Mouse (Mus musculus) cerebellum, adult 18-20 months (tissue): ENCODE results near the gene Slc22a3.
A peak's percentile ranks its signal among the peaks of the same experiment; 100 is the strongest.

Experiments used
- DNase-seq, 2 experiments: peaks; one replicate each; pipeline ENCODE4 v3.0.0; 2021

Gene Slc22a3

DNA sequence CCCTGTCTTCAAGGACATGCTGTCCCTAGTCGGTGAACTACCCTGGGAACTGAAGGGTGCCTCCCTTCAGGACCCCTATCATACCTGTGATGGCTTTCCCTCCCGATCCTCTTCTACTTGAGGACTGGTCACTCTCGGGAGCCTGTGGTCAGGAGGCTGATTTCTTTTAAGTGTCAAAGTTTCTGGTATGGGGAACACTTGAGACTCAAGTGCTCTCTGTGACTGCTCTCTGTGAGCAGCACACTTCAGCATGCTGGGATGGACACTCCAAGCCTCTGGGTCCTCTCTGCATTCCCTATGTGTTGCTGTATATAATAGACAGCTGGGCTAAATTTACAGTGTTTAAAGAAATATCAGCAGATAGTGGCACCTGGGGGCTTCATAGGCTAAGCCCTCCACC, 39.9 kb downstream of the Slc22a3 start:
- no peak for DNase-seq

DNA sequence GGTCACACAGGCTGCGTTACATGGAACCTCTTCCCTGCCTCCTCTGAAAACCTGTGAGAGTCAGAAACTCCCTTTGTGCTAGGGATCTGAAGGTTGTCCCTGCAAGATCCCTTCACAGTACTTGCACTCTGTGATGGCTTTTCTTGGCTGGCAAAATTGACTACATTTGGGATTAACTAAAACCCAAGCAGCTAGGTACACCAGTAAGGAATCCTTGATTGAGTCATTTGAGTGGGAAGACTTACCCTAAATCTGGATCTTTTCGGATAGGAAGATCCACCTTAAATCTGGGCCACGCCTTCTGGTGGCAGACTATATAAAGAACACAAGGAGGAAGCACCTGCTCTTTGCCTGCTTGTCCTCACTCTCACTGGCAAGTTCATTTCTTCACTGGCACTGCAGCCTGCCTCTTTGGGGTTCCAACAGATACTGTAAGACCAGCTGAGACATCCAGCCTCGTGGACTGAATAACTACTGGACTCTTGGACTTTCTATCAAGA, 41.0 kb downstream of the Slc22a3 start:
- no peak for DNase-seq

DNA sequence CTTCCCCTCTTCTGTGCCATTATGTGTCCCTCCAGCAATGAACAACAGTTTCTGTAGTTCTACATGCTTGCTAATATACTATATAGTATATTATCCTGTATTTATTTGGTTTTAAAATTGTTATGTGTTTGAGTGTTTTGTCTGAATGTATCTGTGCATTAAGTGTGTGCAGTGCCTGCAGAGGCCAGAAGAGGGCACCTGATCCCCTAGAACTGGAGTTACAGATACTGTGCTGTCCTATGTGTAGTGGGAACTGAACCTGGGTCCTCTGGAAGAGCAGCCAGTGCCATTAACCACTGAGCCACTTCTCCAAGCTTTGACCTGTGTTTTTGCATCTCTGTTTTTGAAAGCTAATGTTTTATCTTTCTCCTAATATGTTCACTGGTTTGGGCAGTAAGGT, 46.3 kb downstream of the Slc22a3 start:
- no peak for DNase-seq

- no peak for DNase-seq
These were observed 52.2 kb downstream of the Slc22a3 start for GRCm38 (mm10) chr17:12455143-12455790.

- DNase-seq = no peak
These were observed 53.8 kb downstream of the Slc22a3 start for GRCm38 (mm10) chr17:12453691-12454090.

- peak; percentile 8 to 17 for DNase-seq
These were observed 54.5 kb downstream of the Slc22a3 start for GRCm38 (mm10) chr17:12452862-12453531.

DNA sequence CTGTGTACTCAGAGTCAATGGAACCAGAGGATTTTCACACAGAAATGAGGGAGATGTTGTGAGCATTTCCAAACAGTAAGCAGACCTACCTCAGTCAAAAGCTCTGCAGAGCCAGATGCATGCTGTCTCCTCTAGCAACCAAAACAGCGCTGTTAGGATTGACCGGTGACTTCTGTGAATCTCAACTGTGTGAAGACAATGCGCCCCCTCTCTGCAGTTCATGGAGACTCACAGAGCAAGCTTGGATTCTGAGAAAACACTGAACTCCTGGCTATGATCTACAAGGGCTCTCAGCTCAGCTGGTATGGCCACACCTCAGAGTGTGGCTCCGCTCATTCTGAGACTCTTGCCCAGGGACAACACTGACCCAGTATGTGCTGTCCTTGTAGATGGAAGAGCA, 56.3 kb downstream of the Slc22a3 start:
- no peak for DNase-seq

- no peak for DNase-seq
These were observed 62.9 kb downstream of the Slc22a3 start for GRCm38 (mm10) chr17:12444561-12444960.

- DNase-seq = no peak
These were observed 69.7 kb downstream of the Slc22a3 start for GRCm38 (mm10) chr17:12437771-12438170.

GRCm38 (mm10) chr17:12431707-12432106, 75.8 kb downstream of the Slc22a3 start:
- DNase-seq = no peak

DNA sequence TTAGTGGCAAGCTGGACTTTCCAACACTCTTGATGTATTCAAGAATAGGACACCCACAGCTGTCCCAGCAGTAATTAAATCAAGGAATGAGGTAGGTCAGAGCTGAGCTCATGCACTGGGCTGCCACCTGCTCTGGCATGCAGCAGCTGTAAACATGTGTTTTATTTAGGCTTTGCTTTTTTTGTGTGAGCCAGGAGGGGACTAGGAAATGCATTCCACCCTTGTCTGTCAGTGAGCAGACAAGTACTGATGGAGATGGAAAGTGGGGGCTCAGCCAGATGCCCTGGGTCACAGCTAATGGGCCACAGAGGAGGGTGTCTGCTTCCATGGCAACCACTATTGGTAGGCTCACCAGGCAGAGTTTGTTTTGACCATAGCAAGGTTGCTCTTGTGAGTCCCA, 79.1 kb downstream of the Slc22a3 start:
- no peak for DNase-seq

DNA sequence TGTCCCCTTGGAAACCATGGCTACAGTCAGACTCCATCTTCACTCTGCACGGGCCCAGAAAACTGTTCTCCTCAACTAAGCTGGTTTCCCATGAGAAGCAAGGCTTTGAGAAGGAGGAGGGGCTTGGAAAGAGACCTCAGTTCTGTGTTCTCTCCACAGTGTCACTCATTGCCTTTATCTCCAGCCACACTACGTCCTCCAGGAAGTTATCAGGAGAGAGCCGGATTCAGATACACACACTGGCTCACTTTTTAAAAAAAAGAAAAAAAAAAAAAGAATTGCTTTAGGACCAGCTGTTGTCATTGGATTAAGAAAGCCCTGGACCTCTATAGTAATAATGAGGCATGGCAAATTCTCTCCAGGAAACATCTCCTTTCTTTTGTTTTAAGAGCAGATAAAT, 80.3 kb downstream of the Slc22a3 start:
- DNase-seq = no peak

GRCm38 (mm10) chr17:12422143-12422542, 85.4 kb downstream of the Slc22a3 start:
- no peak for DNase-seq

DNA sequence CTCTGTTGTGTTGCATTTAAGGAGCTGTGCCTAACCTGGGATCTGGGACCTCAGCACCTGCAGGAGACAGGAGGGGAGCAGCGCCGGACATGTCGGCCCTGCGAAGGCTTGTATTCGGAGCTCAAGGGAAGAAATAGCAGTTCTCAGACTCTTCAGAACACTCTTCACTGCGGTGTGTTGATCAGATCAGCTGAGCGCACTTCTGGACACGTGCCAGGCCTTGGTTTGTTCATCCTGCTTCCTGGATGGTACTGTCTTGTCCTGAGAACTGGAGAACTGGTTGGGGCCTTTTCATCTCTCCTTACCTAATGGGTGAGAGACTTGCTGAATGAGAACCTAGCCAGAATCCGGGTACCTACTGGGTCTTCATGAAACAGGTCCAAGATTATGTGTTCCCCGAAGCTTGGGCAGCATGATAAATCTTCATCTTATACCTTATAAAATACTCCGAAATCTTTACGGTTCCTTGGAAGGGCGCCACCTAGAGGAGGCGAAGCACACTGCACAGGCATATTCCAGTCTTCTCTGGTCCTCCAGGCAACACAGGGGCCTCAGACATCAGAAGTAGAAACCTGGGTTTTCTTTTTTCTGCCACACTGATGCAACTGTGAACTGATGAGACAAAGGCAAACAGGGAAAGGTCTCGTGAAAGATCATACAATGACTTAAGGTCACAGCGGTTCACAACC, 86.5 kb downstream of the Slc22a3 start:
- no peak for DNase-seq

DNA sequence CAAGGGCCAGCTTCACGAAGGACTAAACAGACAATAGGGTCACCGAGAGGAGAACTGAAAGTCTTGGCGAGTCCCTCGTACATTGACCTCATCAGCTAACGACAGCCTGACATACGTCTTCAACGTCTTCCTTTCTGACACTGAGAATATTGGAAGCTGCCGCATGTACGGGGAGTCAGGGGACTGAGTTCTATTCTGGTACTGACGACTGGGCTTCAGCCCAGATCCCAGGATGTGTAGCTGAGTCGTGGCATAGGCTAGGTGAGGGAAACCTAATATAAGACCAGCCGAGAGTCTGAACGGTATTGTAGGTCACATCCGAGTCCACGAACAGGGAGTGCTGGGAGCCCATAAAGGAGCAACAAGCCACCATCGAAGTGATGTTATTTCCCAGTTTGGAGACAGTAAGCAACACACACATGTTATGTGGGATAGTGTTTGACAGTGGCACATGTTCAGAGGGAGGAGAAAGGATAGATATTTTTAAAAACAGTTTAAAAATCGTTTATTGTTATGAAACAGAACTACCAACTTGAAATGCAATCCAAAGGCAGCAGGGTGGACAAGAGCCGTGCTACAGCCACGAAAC, 87.9 kb downstream of the Slc22a3 start:
- no peak for DNase-seq

DNA sequence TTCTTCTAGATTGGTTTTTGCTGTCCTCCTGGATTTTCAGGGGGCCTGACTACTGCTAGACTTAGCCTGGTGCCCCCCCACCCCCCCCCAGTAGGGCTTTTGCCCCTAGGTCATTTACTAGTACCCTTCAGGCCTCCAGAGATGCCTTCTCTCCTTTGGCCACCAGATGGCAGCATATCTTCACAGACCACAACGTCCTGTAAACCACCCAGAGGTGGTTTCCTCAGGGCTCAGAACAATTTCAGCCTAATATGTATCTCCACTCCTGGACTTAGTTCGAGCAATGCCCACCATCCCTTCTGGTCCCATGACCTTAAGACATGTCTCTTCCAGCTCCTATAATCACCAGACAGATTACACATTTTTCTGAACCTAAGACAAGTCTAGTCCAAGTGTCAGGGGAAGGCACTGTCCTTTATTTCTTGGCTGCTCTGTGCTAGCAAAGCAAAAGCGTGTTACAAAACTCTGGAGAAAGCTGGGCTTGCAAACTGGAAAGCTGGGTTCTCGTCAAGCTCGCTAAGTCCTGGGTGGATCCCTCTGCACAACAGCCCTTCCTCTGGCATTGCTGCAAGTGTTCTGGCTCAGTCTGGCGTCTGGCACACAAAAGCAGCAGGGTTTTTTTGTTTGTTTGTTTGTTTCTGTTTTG, 91.1 kb downstream of the Slc22a3 start:
- peak; percentile 74 to 81 for DNase-seq

DNA sequence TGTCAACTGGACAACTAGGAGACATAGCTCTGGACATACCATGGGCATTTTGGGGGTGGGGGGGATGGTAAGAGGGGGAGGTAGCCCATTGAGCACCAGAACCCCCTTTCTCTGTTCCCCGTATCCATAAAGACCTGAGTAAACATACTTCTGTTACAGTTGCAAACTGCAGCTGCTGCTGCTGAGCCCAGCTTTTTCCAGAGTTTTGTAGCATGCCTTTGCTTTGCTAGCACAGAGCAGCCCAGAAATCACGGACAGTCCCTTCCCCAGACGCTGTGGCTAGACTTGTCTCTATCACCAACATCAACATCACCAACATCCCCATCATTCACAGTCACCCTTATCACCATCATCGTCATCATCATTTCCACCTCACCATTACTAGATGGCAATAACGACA, 91.8 kb downstream of the Slc22a3 start:
- no peak for DNase-seq

DNA sequence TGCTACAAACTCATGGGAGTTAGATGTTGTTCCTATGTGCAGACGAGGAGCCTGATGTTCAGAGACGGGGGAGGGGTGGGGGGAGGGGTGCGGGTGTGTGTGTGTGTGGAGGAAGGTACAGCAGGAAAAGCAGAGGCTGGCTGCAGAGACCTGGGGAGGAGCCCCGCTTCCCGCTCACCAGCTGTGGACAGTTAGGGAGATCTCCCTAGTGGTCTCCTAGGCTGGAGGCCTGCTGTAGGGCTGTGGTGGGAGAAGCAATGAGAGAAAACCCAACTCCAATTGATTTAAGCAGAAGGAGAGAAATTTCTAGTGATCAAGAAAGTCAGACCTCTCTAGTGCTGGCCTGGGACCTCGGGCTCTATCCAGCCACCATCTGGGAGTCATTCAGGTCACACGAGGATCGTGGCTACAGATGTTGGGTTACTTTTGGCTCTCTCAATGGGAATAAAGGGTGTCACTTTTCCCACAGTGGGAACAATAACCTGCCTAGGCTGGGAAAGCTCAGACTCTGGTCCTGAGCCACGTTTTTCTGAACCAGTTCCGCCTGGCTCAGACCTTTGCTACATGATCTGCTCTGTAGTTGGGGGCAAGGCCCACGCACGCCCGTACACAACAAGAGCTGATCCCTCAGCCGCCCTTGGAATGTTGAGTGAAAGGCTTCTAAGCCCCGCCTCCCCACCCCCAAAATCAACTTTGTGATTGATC, 92.3 kb downstream of the Slc22a3 start:
- DNase-seq = no peak

DNA sequence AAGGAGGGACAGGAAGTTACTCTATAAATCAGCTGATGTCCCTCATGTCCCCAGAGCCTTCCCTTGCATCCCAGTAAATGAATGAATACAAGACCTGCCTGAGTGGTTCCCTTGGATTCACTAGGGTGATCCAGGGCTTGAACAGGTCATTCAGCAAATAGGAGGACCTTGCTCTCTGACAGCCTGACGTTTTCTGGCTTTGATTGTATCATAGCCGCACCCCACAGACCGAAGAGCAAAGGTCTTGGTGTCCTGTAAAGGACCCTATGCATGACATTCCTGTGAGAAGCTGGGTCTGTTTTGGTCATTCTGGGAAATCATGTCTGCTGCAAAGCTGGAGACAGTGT, 94.6 kb downstream of the Slc22a3 start:
- DNase-seq = no peak

- DNase-seq = no peak
These were observed 95.2 kb downstream of the Slc22a3 start for GRCm38 (mm10) chr17:12412181-12412890.

GRCm38 (mm10) chr17:12409346-12409944, 98.1 kb downstream of the Slc22a3 start:
- DNase-seq = no peak
